Mouse (Mus musculus): ENCODE data around the gene Fnip1. TPM values are rescaled to one million over a fixed set of nuclear protein-coding genes. Genes with fewer than 3 reads are reported as not detected.
"Not testable (repeated sequence)": the region's sequence is repeated elsewhere in the genome, so short reads cannot be mapped to it uniquely, and the experiment has no call there.

The Fnip1 gene
- polyA plus RNA-seq, 1 experiment from 2014 or later: 18.2 TPM

GRCm38 (mm10) chr11:54438991-54439690 lies 1.1 kb downstream of the Fnip1 start:
- DNase-seq (no peak), ATAC-seq (ENCODE audit: low FRiP score, low TSS enrichment) (no peak)
- no peaks in the 10 kb centered on the region for H3K27me3 ChIP-seq (ENCODE audit: control insufficient read depth, insufficient read depth, low read length)
- no peaks in the 10 kb centered on the region for H3K9me3 ChIP-seq (ENCODE audit: control insufficient read depth, low read length)
- 47% methylated on average over 11 of the region's 11 CpGs for WGBS
- H3K27ac ChIP-seq (replicated peaks; ENCODE audit: low read depth, low read length): no peak overlapping the region
- H3K9ac ChIP-seq (replicated peaks; ENCODE audit: low read length): peak overlapping the region; percentile 83; the same call in 1 of the 2 replicates
- peaks cover 19% of the 10 kb centered on the region for H3K4me1 ChIP-seq (ENCODE audit: control insufficient read depth, insufficient read depth, low read length)
- H3K4me3 ChIP-seq (replicated peaks; ENCODE audit: low read depth, low read length): peak overlapping the region; percentile 93
- no peaks in the 10 kb centered on the region for H3K36me3 ChIP-seq (ENCODE audit: control insufficient read depth, insufficient read depth, low read length)
- peak overlapping the region; percentile 70 for H3K4me2 ChIP-seq (ENCODE audit: low read length)

GRCm38 (mm10) chr11:54439691-54440029 lies 1.7 kb downstream of the Fnip1 start:
- H3K4me3 ChIP-seq (replicated peaks; ENCODE audit: low read depth, low read length): peak overlapping the region; percentile 93
- H3K9me3 ChIP-seq (ENCODE audit: control insufficient read depth, low read length): no peaks in the 10 kb centered on the region
- ATAC-seq (ENCODE audit: low FRiP score, low TSS enrichment): no peak
- 64% methylated on average over 3 of the region's 3 CpGs for WGBS
- no peaks in the 10 kb centered on the region for H3K36me3 ChIP-seq (ENCODE audit: control insufficient read depth, insufficient read depth, low read length)
- H3K4me1 ChIP-seq (ENCODE audit: control insufficient read depth, insufficient read depth, low read length): peaks cover 19% of the 10 kb centered on the region
- H3K4me2 ChIP-seq (ENCODE audit: low read length): peak overlapping the region; percentile 70
- no peaks in the 10 kb centered on the region for H3K27me3 ChIP-seq (ENCODE audit: control insufficient read depth, insufficient read depth, low read length)
- no peak overlapping the region for H3K9ac ChIP-seq (replicated peaks; ENCODE audit: low read length)
- no peak for DNase-seq
- H3K27ac ChIP-seq (replicated peaks; ENCODE audit: low read depth, low read length): no peak overlapping the region

GRCm38 (mm10) chr11:54450757-54451156 lies 12.8 kb downstream of the Fnip1 start:
- not testable (repeated sequence) for H3K9me3 ChIP-seq (ENCODE audit: control insufficient read depth, low read length); ATAC-seq (ENCODE audit: low FRiP score, low TSS enrichment); H3K27ac ChIP-seq (replicated peaks; ENCODE audit: low read depth, low read length); H3K4me1 ChIP-seq (ENCODE audit: control insufficient read depth, insufficient read depth, low read length); H3K4me3 ChIP-seq (replicated peaks; ENCODE audit: low read depth, low read length); DNase-seq; H3K9ac ChIP-seq (replicated peaks; ENCODE audit: low read length); H3K27me3 ChIP-seq (ENCODE audit: control insufficient read depth, insufficient read depth, low read length); H3K36me3 ChIP-seq (ENCODE audit: control insufficient read depth, insufficient read depth, low read length); H3K4me2 ChIP-seq (ENCODE audit: low read length)
- 96% methylated on average over 3 of the region's 3 CpGs for WGBS

GRCm38 (mm10) chr11:54454516-54454915 lies 16.5 kb downstream of the Fnip1 start:
- H3K9me3 ChIP-seq (ENCODE audit: control insufficient read depth, low read length): no peaks in the 10 kb centered on the region
- no peak for DNase-seq
- 97% methylated on average over 1 of the region's 1 CpGs for WGBS
- ATAC-seq (ENCODE audit: low FRiP score, low TSS enrichment): no peak
- no peak overlapping the region for H3K4me2 ChIP-seq (ENCODE audit: low read length)
- H3K4me3 ChIP-seq (replicated peaks; ENCODE audit: low read depth, low read length): no peak overlapping the region
- no peak overlapping the region for H3K9ac ChIP-seq (replicated peaks; ENCODE audit: low read length)
- no peaks in the 10 kb centered on the region for H3K36me3 ChIP-seq (ENCODE audit: control insufficient read depth, insufficient read depth, low read length)
- H3K27ac ChIP-seq (replicated peaks; ENCODE audit: low read depth, low read length): no peak overlapping the region
- no peaks in the 10 kb centered on the region for H3K4me1 ChIP-seq (ENCODE audit: control insufficient read depth, insufficient read depth, low read length)
- H3K27me3 ChIP-seq (ENCODE audit: control insufficient read depth, insufficient read depth, low read length): no peaks in the 10 kb centered on the region

GRCm38 (mm10) chr11:54456875-54457274 lies 18.9 kb downstream of the Fnip1 start:
- no peak for DNase-seq
- H3K4me3 ChIP-seq (replicated peaks; ENCODE audit: low read depth, low read length): no peak overlapping the region
- no peaks in the 10 kb centered on the region for H3K36me3 ChIP-seq (ENCODE audit: control insufficient read depth, insufficient read depth, low read length)
- no peak overlapping the region for H3K9ac ChIP-seq (replicated peaks; ENCODE audit: low read length)
- no peak overlapping the region for H3K27ac ChIP-seq (replicated peaks; ENCODE audit: low read depth, low read length)
- no peaks in the 10 kb centered on the region for H3K4me1 ChIP-seq (ENCODE audit: control insufficient read depth, insufficient read depth, low read length)
- WGBS: 70% methylated on average over 2 of the region's 2 CpGs
- H3K9me3 ChIP-seq (ENCODE audit: control insufficient read depth, low read length): no peaks in the 10 kb centered on the region
- H3K27me3 ChIP-seq (ENCODE audit: control insufficient read depth, insufficient read depth, low read length): no peaks in the 10 kb centered on the region
- ATAC-seq (ENCODE audit: low FRiP score, low TSS enrichment): no peak
- no peak overlapping the region for H3K4me2 ChIP-seq (ENCODE audit: low read length)

- H3K27me3 ChIP-seq (ENCODE audit: control insufficient read depth, insufficient read depth, low read length): no peaks in the 10 kb centered on the region
- no peaks in the 10 kb centered on the region for H3K36me3 ChIP-seq (ENCODE audit: control insufficient read depth, insufficient read depth, low read length)
- H3K9me3 ChIP-seq (ENCODE audit: control insufficient read depth, low read length): no peaks in the 10 kb centered on the region; the same call in 1 of the 2 replicates
- no peak for ATAC-seq (ENCODE audit: low FRiP score, low TSS enrichment)
- H3K4me2 ChIP-seq (ENCODE audit: low read length): no peak overlapping the region
- no peak for DNase-seq
- no peak overlapping the region for H3K9ac ChIP-seq (replicated peaks; ENCODE audit: low read length)
- no peak overlapping the region for H3K4me3 ChIP-seq (replicated peaks; ENCODE audit: low read depth, low read length)
- no peaks in the 10 kb centered on the region for H3K4me1 ChIP-seq (ENCODE audit: control insufficient read depth, insufficient read depth, low read length)
- whole genome bisulfite sequencing: 94% methylated on average over 1 of the region's 1 CpGs
- H3K27ac ChIP-seq (replicated peaks; ENCODE audit: low read depth, low read length): no peak overlapping the region
Measured at GRCm38 (mm10) chr11:54458168-54458567, 20.2 kb downstream of the Fnip1 start.

- no peaks in the 10 kb centered on the region for H3K27me3 ChIP-seq (ENCODE audit: control insufficient read depth, insufficient read depth, low read length)
- H3K4me1 ChIP-seq (ENCODE audit: control insufficient read depth, insufficient read depth, low read length): no peaks in the 10 kb centered on the region
- ATAC-seq (ENCODE audit: low FRiP score, low TSS enrichment) (no peak), DNase-seq (no peak)
- H3K27ac ChIP-seq (replicated peaks; ENCODE audit: low read depth, low read length): no peak overlapping the region
- no peaks in the 10 kb centered on the region for H3K36me3 ChIP-seq (ENCODE audit: control insufficient read depth, insufficient read depth, low read length)
- no peaks in the 10 kb centered on the region; the same call in 1 of the 2 replicates for H3K9me3 ChIP-seq (ENCODE audit: control insufficient read depth, low read length)
- no peak overlapping the region for H3K4me2 ChIP-seq (ENCODE audit: low read length)
- no peak overlapping the region for H3K4me3 ChIP-seq (replicated peaks; ENCODE audit: low read depth, low read length)
- 81% methylated on average over 3 of the region's 3 CpGs for WGBS
- H3K9ac ChIP-seq (replicated peaks; ENCODE audit: low read length): no peak overlapping the region
Measured at GRCm38 (mm10) chr11:54464557-54465244, 26.7 kb downstream of the Fnip1 start.

GRCm38 (mm10) chr11:54472231-54472630 lies 34.2 kb downstream of the Fnip1 start:
- H3K4me2 ChIP-seq (ENCODE audit: low read length): no peak overlapping the region
- peaks cover 8% of the 10 kb centered on the region; the same call in 1 of the 2 replicates for H3K36me3 ChIP-seq (ENCODE audit: control insufficient read depth, insufficient read depth, low read length)
- H3K9ac ChIP-seq (replicated peaks; ENCODE audit: low read length): no peak overlapping the region
- H3K9me3 ChIP-seq (ENCODE audit: control insufficient read depth, low read length): no peaks in the 10 kb centered on the region
- 94% methylated on average over 4 of the region's 4 CpGs for WGBS
- H3K4me3 ChIP-seq (replicated peaks; ENCODE audit: low read depth, low read length): no peak overlapping the region
- H3K27ac ChIP-seq (replicated peaks; ENCODE audit: low read depth, low read length): no peak overlapping the region
- H3K27me3 ChIP-seq (ENCODE audit: control insufficient read depth, insufficient read depth, low read length): no peaks in the 10 kb centered on the region
- DNase-seq (no peak), ATAC-seq (ENCODE audit: low FRiP score, low TSS enrichment) (no peak)
- no peaks in the 10 kb centered on the region for H3K4me1 ChIP-seq (ENCODE audit: control insufficient read depth, insufficient read depth, low read length)

GRCm38 (mm10) chr11:54478414-54478813 lies 40.4 kb downstream of the Fnip1 start:
- DNase-seq (peak; percentile 6), ATAC-seq (ENCODE audit: low FRiP score, low TSS enrichment) (no peak)
- H3K4me1 ChIP-seq (ENCODE audit: control insufficient read depth, insufficient read depth, low read length): no peaks in the 10 kb centered on the region
- WGBS: 93% methylated on average over 1 of the region's 1 CpGs
- H3K27me3 ChIP-seq (ENCODE audit: control insufficient read depth, insufficient read depth, low read length): no peaks in the 10 kb centered on the region
- no peaks in the 10 kb centered on the region for H3K36me3 ChIP-seq (ENCODE audit: control insufficient read depth, insufficient read depth, low read length)
- no peak overlapping the region for H3K4me2 ChIP-seq (ENCODE audit: low read length)
- H3K27ac ChIP-seq (replicated peaks; ENCODE audit: low read depth, low read length): no peak overlapping the region
- no peak overlapping the region for H3K4me3 ChIP-seq (replicated peaks; ENCODE audit: low read depth, low read length)
- H3K9ac ChIP-seq (replicated peaks; ENCODE audit: low read length): no peak overlapping the region
- no peaks in the 10 kb centered on the region for H3K9me3 ChIP-seq (ENCODE audit: control insufficient read depth, low read length)
